Mouse (Mus musculus) cerebellum, postnatal 4 days (tissue): ENCODE results near the gene Zbed6.
"Not testable (repeated sequence)": the region's sequence is repeated elsewhere in the genome, so short reads cannot be mapped to it uniquely, and the experiment has no call there.

Experiments used
- DNase-seq, 2 experiments: peaks; one replicate each; pipeline ENCODE4 v3.0.0; 2022; ENCODE audit warnings: low spot score in 2 of 2, mixed read lengths in 1 of 2

Zbed6 gene

GRCm38 (mm10) chr1:133660466-133661202 lies at the start of gene Zbed6:
TSS of gene Zbed6 (minus strand) at chr1:133660885.
- peak; percentile 52 to 73 for DNase-seq

- no peak for DNase-seq
Observed at GRCm38 (mm10) chr1:133709292-133709691, 48.6 kb upstream of the Zbed6 start.

GRCm38 (mm10) chr1:133701824-133702223 lies 41.1 kb upstream of the Zbed6 start:
- not testable (repeated sequence) for DNase-seq

- DNase-seq: no peak
Observed at GRCm38 (mm10) chr1:133697935-133698620, 37.4 kb upstream of the Zbed6 start.

- no peak for DNase-seq
Observed at GRCm38 (mm10) chr1:133695901-133696300, 35.2 kb upstream of the Zbed6 start.

- DNase-seq: no peak
Observed at GRCm38 (mm10) chr1:133694876-133695275, 34.2 kb upstream of the Zbed6 start.

- DNase-seq: no peak
Observed at GRCm38 (mm10) chr1:133694301-133694700, 33.6 kb upstream of the Zbed6 start.

- DNase-seq: no peak
Observed at GRCm38 (mm10) chr1:133693536-133694114, 32.9 kb upstream of the Zbed6 start.

- DNase-seq: no peak
Observed at GRCm38 (mm10) chr1:133692195-133692594, 31.5 kb upstream of the Zbed6 start.

- no peak for DNase-seq
Observed at GRCm38 (mm10) chr1:133691046-133691445, 30.4 kb upstream of the Zbed6 start.

GRCm38 (mm10) chr1:133689897-133690296 lies 29.2 kb upstream of the Zbed6 start, which contains the start of gene Lax1:
TSS of gene Lax1 (minus strand) at chr1:133690108.
- DNase-seq: no peak

GRCm38 (mm10) chr1:133688301-133688700 lies 27.6 kb upstream of the Zbed6 start:
- no peak for DNase-seq

GRCm38 (mm10) chr1:133685749-133686519 lies 25.2 kb upstream of the Zbed6 start:
- no peak for DNase-seq

- DNase-seq: no peak
Observed at GRCm38 (mm10) chr1:133671801-133672200, 11.1 kb upstream of the Zbed6 start.

GRCm38 (mm10) chr1:133671266-133671665 lies 10.6 kb upstream of the Zbed6 start:
- DNase-seq: no peak

GRCm38 (mm10) chr1:133670776-133671175 lies 10.1 kb upstream of the Zbed6 start:
- DNase-seq: no peak

- DNase-seq: no peak
Observed at GRCm38 (mm10) chr1:133670190-133670589, 9.5 kb upstream of the Zbed6 start.

- DNase-seq: no peak
Observed at GRCm38 (mm10) chr1:133668618-133669017, 7.9 kb upstream of the Zbed6 start.

- DNase-seq: no peak
Observed at GRCm38 (mm10) chr1:133667721-133668120, 7.0 kb upstream of the Zbed6 start.

- DNase-seq: not testable (repeated sequence)
Observed at GRCm38 (mm10) chr1:133665713-133666112, 5.0 kb upstream of the Zbed6 start.

- DNase-seq: no peak
Observed at GRCm38 (mm10) chr1:133664203-133664970, 3.7 kb upstream of the Zbed6 start.
